Comparison of ENCODE assay signal across 7 mouse cellular contexts in the genomic region with DNA sequence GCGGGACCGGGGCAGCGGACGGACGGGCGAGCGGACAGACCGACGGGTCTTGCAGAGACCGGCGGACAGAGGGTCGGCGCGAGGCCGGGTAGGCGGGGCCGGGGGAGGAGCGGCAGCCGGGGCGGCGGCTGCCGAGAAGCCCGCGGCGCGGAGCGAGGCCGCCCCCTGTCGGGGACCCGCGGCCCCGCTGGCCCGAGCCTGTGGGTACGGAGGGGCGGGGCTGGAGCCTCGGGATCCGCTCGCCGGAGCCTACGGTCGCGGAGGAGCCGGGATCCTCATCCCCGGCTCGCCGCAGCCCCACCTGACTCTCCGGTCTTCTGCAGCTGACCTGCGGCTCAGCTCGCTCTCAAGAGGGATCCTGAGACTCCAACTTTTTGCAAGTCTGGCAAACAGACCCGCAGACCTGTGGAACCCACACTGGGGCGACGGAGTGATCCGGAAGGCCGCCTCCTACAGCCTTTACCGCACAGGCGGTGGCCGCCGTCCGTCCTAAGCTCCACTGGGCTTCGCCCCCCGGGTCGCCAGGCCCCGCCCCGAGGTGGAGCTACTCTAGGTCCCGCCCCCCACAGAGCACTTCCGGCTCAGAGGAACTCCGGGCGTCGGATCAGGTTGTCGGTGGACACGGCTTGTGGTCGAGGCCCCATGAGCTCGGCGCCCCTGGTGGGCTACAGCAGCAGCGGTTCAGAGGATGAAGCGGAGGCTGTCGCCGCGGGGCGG. TPM values are rescaled to one million over a fixed set of nuclear protein-coding genes. Genes with fewer than 3 reads are reported as not detected.
DNase-seq lines count a peak whose midpoint lies in the region; ATAC-seq lines count a peak whose summit lies in the region.

A gene (minus strand): TSS at position 231 of the 717 bp plus-strand sequence.
A gene (plus strand): TSS at position 565 of the 717 bp plus-strand sequence.

- H3K36me3 ChIP-seq in intestine, embryonic 16.5 days (ENCODE audit: control insufficient read depth, insufficient read depth, low read length) = peaks cover 23% of the 10 kb centered on the region
- peaks cover 22% of the 10 kb centered on the region for H3K36me3 ChIP-seq in midbrain, embryonic 11.5 days (ENCODE audit: control insufficient read depth, insufficient read depth, low read length)

- H3K27me3 ChIP-seq in intestine, embryonic 16.5 days (replicated peaks; ENCODE audit: control insufficient read depth, insufficient read depth, low read length) = no peaks in the 10 kb centered on the region
- no peaks in the 10 kb centered on the region for H3K27me3 ChIP-seq in midbrain, embryonic 11.5 days (ENCODE audit: control insufficient read depth, insufficient read depth, low read length)

- H3K4me3 ChIP-seq in intestine, embryonic 16.5 days (ENCODE audit: low read length) = peak within 1 kb of the TSS; percentile 87
- peak within 1 kb of the TSS; percentile 56 for H3K4me3 ChIP-seq in midbrain, embryonic 11.5 days (ENCODE audit: low read depth, low read length)

- peak; percentile 96 for ATAC-seq in intestine, embryonic 16.5 days
- peak; percentile 95 for ATAC-seq in midbrain, embryonic 11.5 days (ENCODE audit: low FRiP score)

- peak; percentile 96 to 99 for DNase-seq in adrenal gland, adult 18-20 months (ENCODE audit: low spot score in 2 of 2)
- peak; percentile 97 for DNase-seq in embryo, embryonic 11 days
- peak; percentile 91 to 94 for DNase-seq in gastrocnemius, postnatal 36 days
- peak; percentile 89 to 91 for DNase-seq in left cerebral cortex, postnatal 36 days (ENCODE audit: low spot score in 2 of 2)
- peak; percentile 99 for DNase-seq in midbrain, embryonic 11.5 days (ENCODE audit: low spot score, missing footprints)
- peak; percentile 88 for DNase-seq in skeletal muscle tissue, adult 2 months (ENCODE audit: low read depth, low spot score)

- H3K27ac ChIP-seq in intestine, embryonic 16.5 days (ENCODE audit: low read length) = peak within 1 kb of the TSS; percentile 99
- H3K27ac ChIP-seq in midbrain, embryonic 11.5 days (ENCODE audit: low read depth, low read length) = peak within 1 kb of the TSS; percentile 95

- H3K9ac ChIP-seq in intestine, embryonic 16.5 days (ENCODE audit: low read depth, low read length) = peak within 1 kb of the TSS; percentile 97
- H3K9ac ChIP-seq in midbrain, embryonic 11.5 days (ENCODE audit: low read length) = peak within 1 kb of the TSS; percentile 81

- under 1% methylated on average over 77 of the region's 80 CpGs for WGBS in intestine, embryonic 16.5 days
- WGBS in midbrain, embryonic 11.5 days = under 1% methylated on average over 78 of the region's 80 CpGs

- peaks cover 11% of the 10 kb centered on the region for H3K4me1 ChIP-seq in intestine, embryonic 16.5 days (ENCODE audit: control insufficient read depth, insufficient read depth, low read length)
- H3K4me1 ChIP-seq in midbrain, embryonic 11.5 days (ENCODE audit: control insufficient read depth, insufficient read depth, low read length) = peaks cover 12% of the 10 kb centered on the region

- peak within 1 kb of the TSS; percentile 83 for H3K4me2 ChIP-seq in intestine, embryonic 16.5 days (ENCODE audit: low read depth, low read length)
- H3K4me2 ChIP-seq in midbrain, embryonic 11.5 days = peak within 1 kb of the TSS; percentile 80

- intact Hi-C loops in gastrocnemius, postnatal 36 days (cut with DNase I) = loop anchor here (1.0 kb wide), 1 partner anchor 77 kb away; no protein-coding TSS in a partner anchor
- intact Hi-C loops in left cerebral cortex, postnatal 36 days (cut with DNase I) = loop anchor here (1.0 to 2.0 kb wide), 2 partner anchors 77 to 94 kb away; no protein-coding TSS in a partner anchor

- H3K9me3 ChIP-seq in intestine, embryonic 16.5 days (ENCODE audit: control insufficient read depth, low read length) = no peaks in the 10 kb centered on the region
- H3K9me3 ChIP-seq in midbrain, embryonic 11.5 days (ENCODE audit: control insufficient read depth, low read length) = no peaks in the 10 kb centered on the region

RNA-seq across cellular contexts. Expression of the first gene that starts in this region (rescaled TPM):
- 10 to 100 TPM in 1 of 2 experiments, 1 to 10 TPM in 1; 9.4 to 11.0 TPM for total RNA-seq in adrenal gland, adult 18-20 months (2021)
- 1 to 10 TPM; 3.1 to 3.3 TPM for total RNA-seq in gastrocnemius, postnatal 36 days (2021)
- polyA plus RNA-seq in intestine, embryonic 16.5 days (2015; fragmentation: Nextera tagmentation; extraction: Ambion mirVana) = 4.5 and 5.2 TPM in 2 replicates
- 10 to 100 TPM; 15.6 to 16.3 TPM for total RNA-seq in left cerebral cortex, postnatal 36 days (2021)
- 8.3 and 8.6 TPM in 2 replicates for polyA plus RNA-seq in midbrain, embryonic 11.5 days (2014; fragmentation: Nextera tagmentation; extraction: Ambion mirVana)

RNA-seq across cellular contexts. Expression of the second gene that starts in this region (rescaled TPM):
- total RNA-seq in adrenal gland, adult 18-20 months (2021) = 10 to 100 TPM; 11.6 to 11.9 TPM
- 1 to 10 TPM; 4.4 to 5.7 TPM for total RNA-seq in gastrocnemius, postnatal 36 days (2021)
- 43.4 and 45.8 TPM in 2 replicates for polyA plus RNA-seq in intestine, embryonic 16.5 days (2015; fragmentation: Nextera tagmentation; extraction: Ambion mirVana)
- 10 to 100 TPM; 12.0 to 13.6 TPM for total RNA-seq in left cerebral cortex, postnatal 36 days (2021)
- polyA plus RNA-seq in midbrain, embryonic 11.5 days (2014; fragmentation: Nextera tagmentation; extraction: Ambion mirVana) = 33.3 and 37.6 TPM in 2 replicates

Comparison
In these comparisons a context has a peak if more than half of its experiments do, and no peak if none do; other contexts are left out.
1. Peak in every context shown above with its lines: DNase-seq, ATAC-seq, H3K4me3 ChIP-seq and H3K27ac ChIP-seq.